Mouse (Mus musculus) embryonic facial prominence, embryonic 15.5 days (tissue): ENCODE measurements around the gene Ndufb3. TPM values are rescaled to one million over a fixed set of nuclear protein-coding genes. Genes with fewer than 3 reads are reported as not detected.
"Not testable (repeated sequence)": the region's sequence is repeated elsewhere in the genome, so short reads cannot be mapped to it uniquely, and the experiment has no call there.

ENCODE experiments used
- ATAC-seq: fragments of 200-750 bp; cut with Nextera tagmentation; 2 replicates; pipeline ENCODE4 v1.8.0; 2017; ENCODE audit warnings: low read depth, moderate TSS enrichment; ENCODE audit not compliant: insufficient number of reproducible peaks, low FRiP score, low TSS enrichment
- H3K27ac ChIP-seq: fragments of 300-500 bp; sonication (generic); replicated peaks from 2 replicates; pipeline ENCODE4 v1.5.1; 2015; ENCODE audit warnings: mild to moderate bottlenecking, inconsistent platforms
- H3K27me3 ChIP-seq: fragments of 300-500 bp; sonication (generic); 2 replicates; pipeline ENCODE4 v1.6.1; 2015; ENCODE audit warnings: inconsistent platforms
- H3K36me3 ChIP-seq: fragments of 300-500 bp; sonication (generic); 2 replicates; pipeline ENCODE4 v1.6.1; 2015; ENCODE audit warnings: mild to moderate bottlenecking, inconsistent platforms
- H3K4me1 ChIP-seq: fragments of 300-500 bp; sonication (generic); 2 replicates; pipeline ENCODE4 v1.6.1; 2015; ENCODE audit warnings: inconsistent platforms
- H3K4me2 ChIP-seq: fragments of 300-500 bp; sonication (generic); replicated peaks from 2 replicates; pipeline ENCODE4 v1.6.1; 2015; ENCODE audit warnings: mild to moderate bottlenecking, inconsistent platforms
- H3K4me3 ChIP-seq: fragments of 300-500 bp; sonication (generic); replicated peaks from 2 replicates; pipeline ENCODE4 v1.5.1; 2015; ENCODE audit warnings: mild to moderate bottlenecking, inconsistent platforms
- H3K9ac ChIP-seq: fragments of 300-500 bp; sonication (generic); 2 replicates; pipeline ENCODE4 v1.6.1; 2015; ENCODE audit warnings: inconsistent platforms
- H3K9me3 ChIP-seq: fragments of 300-500 bp; sonication (generic); replicated peaks from 2 replicates; pipeline ENCODE4 v1.6.1; 2016; ENCODE audit warnings: inconsistent platforms
- WGBS: fragments of 180-500 bp; shearing (Covaris S2); methylation state at CpG from one replicate; pipeline ENCODE4 v1.1.7; 2015; 5-methylcytosine and 5-hydroxymethylcytosine counted together
- polyA plus RNA-seq: library from polyadenylated mRNA; unstranded; fragments of >200 nt; fragmentation: Nextera tagmentation; extraction: Ambion mirVana; gene quantifications from 2 replicates; pipeline ENCODE4 v1.2.1, GENCODE M21; 2015

Ndufb3 gene
- polyA plus RNA-seq, result 154 and 169 TPM in 2 replicates

DNA sequence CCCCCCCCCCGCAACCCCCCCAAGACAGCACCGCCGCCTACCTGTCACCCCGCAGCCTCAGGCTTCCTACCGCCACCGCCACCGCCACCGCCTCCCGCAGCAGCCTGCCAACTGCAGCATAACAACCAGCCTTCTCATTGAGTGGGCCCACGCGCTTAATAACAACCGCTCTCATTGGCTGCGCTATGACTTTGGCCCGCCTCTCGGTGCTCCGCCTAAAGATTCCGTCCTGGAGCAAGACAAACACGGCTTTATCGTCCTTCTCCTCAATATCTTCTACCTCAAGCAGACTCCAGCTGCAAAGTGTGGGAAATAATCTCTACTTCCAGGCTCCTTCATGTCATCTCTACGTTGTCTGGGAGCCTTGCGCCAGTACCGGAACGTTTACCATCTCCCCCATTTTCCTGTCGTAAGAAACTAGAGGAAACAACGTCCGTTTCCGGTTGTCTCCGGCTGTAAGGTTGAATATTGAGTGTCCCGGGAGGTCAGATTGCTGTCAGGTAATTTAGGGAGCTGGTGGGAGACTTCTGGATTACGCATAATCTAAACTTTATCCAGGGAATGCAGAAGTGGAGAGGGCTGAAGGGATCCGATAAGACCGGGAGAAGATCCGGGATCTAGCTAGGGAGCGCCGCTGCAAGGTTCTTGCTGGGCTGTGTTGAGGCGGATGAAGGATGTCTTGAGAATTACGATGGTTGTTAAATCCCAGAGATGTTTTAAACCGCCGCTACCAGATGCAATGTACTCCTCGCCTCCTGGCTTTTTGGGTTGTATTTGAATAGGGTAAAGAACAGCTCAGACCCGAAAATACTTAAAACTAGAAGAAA, at the start of gene Ndufb3, which contains the start of gene Fam126b:
Gene Ndufb3, plus strand, starts transcription at position 214 of the 827 bp plus-strand sequence.
Gene Fam126b, minus strand, starts transcription at position 153 of the 827 bp plus-strand sequence.
- H3K4me1 ChIP-seq, result peaks cover 11% of the 10 kb centered on the region; the same call in 1 of the 2 replicates

DNA sequence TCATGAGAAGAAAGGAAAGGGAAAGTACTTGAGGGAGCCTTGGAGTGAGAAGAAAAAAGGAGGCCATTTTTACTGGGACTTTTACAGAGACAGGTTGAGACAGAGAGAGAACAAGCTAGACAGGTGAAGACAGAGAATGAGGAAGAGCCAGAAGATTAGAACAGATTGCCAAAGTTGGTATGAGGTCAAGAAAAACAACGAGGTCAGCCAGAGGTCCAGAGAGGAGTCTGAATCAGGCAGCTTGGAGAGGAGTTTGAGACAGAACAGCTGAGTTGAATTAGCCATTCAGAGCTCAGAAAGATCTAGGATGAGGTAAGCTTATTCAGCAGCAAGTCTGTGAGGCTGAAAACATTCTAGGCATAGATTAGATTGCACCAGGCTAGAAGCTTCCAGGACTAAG, 44.8 kb upstream of the Ndufb3 start:
- peaks cover 41% of the 10 kb centered on the region for H3K36me3 ChIP-seq
- no peaks in the 10 kb centered on the region for H3K9me3 ChIP-seq
- no peak overlapping the region for H3K9ac ChIP-seq
- no peaks in the 10 kb centered on the region for H3K27me3 ChIP-seq
- no peak for ATAC-seq
- no peak overlapping the region for H3K4me3 ChIP-seq
- no peak overlapping the region for H3K27ac ChIP-seq
- no peaks in the 10 kb centered on the region for H3K4me1 ChIP-seq
- H3K4me2 ChIP-seq, result no peak overlapping the region
- 56% methylated on average over 1 of the region's 1 CpGs for WGBS

More for the DNA sequence above, at the start of gene Ndufb3, which contains the start of gene Fam126b:
- peak within 1 kb of the TSS; percentile 88 for H3K9ac ChIP-seq
- H3K9me3 ChIP-seq, result no peaks in the 10 kb centered on the region
- 0 out of 2 replicates have a peak, but pooled peaks cover 3% of the 10 kb centered on the region for H3K36me3 ChIP-seq
- H3K4me3 ChIP-seq, result peak within 1 kb of the TSS; percentile 85
- peak; percentile 95 for ATAC-seq
- WGBS, result under 1% methylated on average over 41 of the region's 41 CpGs
- H3K27me3 ChIP-seq, result no peaks in the 10 kb centered on the region
- peak within 1 kb of the TSS; percentile 90 for H3K27ac ChIP-seq
- H3K4me2 ChIP-seq, result peak within 1 kb of the TSS; percentile 62

DNA sequence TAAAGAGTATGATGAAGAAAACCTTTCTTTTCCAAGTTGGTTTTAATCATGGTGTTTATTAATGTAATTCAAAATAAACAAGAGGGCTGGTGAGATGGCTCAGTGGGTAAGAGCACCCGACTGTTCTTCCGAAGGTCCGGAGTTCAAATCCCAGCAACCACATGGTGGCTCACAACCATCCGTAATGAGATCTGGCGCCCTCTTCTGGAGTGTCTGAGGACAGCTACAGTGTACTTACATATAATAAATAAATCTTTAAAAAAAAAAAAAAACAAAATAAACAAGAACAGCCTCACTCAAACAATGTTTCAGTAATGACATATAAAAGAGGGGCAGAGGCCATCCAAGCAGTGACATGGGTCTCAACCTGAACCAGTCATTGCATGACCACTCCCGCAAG, 25.8 kb upstream of the Ndufb3 start:
- 88% methylated on average over 6 of the region's 6 CpGs for WGBS
- not testable (repeated sequence) for H3K4me1 ChIP-seq, H3K4me3 ChIP-seq, ATAC-seq, H3K27ac ChIP-seq, H3K9me3 ChIP-seq, H3K9ac ChIP-seq, H3K4me2 ChIP-seq, H3K27me3 ChIP-seq
- peaks cover 13% of the 10 kb centered on the region; the same call in 1 of the 2 replicates for H3K36me3 ChIP-seq

DNA sequence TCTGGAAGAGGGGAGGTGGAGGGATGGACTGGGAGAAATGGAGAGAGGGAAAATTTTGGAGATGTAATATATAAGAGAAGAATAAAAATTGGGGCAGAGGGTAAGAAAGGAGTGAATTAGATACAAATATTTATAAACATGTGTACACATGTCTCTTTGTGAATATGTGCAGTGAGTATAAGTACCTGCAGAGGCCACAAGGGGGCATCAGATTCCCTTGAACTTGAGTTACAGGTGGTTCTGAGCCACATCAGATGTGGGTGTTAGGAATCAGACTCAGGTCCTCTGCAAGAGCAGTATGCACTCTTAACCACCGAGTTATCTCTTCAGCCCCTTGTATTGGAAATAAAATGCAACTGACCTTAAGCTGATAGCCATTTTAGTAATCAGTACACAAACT, 23.7 kb upstream of the Ndufb3 start:
- H3K36me3 ChIP-seq, result peaks cover 10% of the 10 kb centered on the region; the same call in 1 of the 2 replicates
- H3K27me3 ChIP-seq, result no peaks in the 10 kb centered on the region
- H3K4me2 ChIP-seq, result no peak overlapping the region
- no peaks in the 10 kb centered on the region for H3K9me3 ChIP-seq
- no peak for ATAC-seq
- H3K4me1 ChIP-seq, result no peaks in the 10 kb centered on the region
- no peak overlapping the region for H3K27ac ChIP-seq
- H3K4me3 ChIP-seq, result no peak overlapping the region
- no peak overlapping the region for H3K9ac ChIP-seq
- 87% methylated on average over 1 of the region's 1 CpGs for WGBS

DNA sequence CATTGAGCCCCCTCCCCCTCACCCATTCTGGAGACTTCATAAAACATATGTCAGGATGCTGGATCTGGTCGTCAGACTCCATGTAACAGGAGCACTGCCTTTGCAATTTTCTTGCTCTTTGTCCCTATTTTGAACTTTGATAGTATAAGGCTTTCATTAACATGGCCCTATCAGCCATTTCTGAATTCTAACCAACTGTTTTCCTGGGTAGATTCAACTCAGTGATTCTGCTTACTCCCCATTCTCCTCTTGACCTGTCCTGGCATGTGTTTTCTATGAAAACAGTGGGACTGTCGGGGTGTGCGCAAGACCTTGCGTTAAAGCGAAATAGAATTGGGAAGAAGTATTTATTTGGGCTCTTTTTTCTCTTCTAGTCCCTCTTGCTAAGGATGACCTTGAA, 21.2 kb upstream of the Ndufb3 start:
- H3K4me3 ChIP-seq, result no peak overlapping the region
- H3K27ac ChIP-seq, result no peak overlapping the region
- H3K36me3 ChIP-seq, result peaks cover 10% of the 10 kb centered on the region; the same call in 1 of the 2 replicates
- no peak for ATAC-seq
- no peak overlapping the region for H3K4me2 ChIP-seq
- H3K27me3 ChIP-seq, result no peaks in the 10 kb centered on the region
- H3K9me3 ChIP-seq, result no peaks in the 10 kb centered on the region
- H3K4me1 ChIP-seq, result no peaks in the 10 kb centered on the region
- 83% methylated on average over 5 of the region's 5 CpGs for WGBS
- H3K9ac ChIP-seq, result no peak overlapping the region

DNA sequence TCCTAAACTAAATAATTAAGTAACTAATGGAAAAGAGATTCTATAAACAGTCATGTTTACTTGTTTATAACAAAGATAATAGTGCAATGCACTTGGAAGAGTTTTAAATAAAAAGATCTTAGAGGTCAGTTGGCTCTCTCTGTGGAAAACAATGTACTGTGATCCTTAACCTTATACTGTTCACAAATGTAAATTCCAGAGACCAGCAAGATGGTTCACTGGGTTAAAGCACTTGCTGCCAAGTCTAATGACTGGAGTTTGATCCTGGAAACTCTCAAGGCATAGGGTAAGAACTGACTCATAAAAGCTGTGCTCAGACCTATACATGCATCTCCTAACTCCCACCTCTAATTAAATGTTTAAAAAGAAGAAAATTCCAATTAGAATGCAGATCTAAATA, 19.6 kb upstream of the Ndufb3 start:
- Histone ChIP-seq H3K27ac (no peak overlapping the region), H3K4me2 (no peak overlapping the region)
- ATAC-seq, result no peak

DNA sequence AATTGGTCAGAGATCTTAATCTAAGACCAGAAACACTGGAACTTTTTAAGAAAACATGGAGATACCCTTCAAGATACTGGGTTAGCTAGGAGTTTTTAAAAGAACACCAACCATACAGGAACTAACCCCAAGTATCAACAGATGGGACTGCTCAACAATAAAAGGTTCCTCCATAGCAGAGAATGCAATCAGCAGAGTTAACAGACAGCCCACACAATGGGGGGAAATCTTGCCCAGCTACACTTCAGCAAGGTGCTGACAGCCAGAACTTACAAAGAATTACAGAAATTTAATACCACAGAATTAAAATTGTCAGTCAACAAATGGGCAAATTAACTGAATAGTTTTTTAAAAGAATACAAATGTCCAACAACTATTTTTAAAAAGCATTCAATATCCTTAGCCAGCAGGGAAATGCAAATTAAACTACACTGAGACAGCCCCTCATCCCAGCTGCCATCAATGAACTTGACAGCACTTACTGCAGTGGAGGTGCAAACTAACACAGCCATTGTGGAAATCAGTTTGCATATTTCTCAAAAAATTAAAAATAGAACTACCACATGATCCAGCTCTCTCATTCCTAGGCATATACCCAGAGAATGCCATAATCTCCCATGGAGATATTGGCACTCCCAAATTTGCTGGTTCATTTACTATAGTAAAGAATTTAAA, 17.6 kb upstream of the Ndufb3 start:
- ATAC-seq, result no peak

More for the DNA sequence above, 19.6 kb upstream of the Ndufb3 start:
- no peaks in the 10 kb centered on the region for H3K27me3 ChIP-seq
- H3K4me1 ChIP-seq, result no peaks in the 10 kb centered on the region
- peaks cover 10% of the 10 kb centered on the region; the same call in 1 of the 2 replicates for H3K36me3 ChIP-seq
- no peak overlapping the region for H3K4me3 ChIP-seq
- no peaks in the 10 kb centered on the region for H3K9me3 ChIP-seq
- no peak overlapping the region for H3K9ac ChIP-seq

DNA sequence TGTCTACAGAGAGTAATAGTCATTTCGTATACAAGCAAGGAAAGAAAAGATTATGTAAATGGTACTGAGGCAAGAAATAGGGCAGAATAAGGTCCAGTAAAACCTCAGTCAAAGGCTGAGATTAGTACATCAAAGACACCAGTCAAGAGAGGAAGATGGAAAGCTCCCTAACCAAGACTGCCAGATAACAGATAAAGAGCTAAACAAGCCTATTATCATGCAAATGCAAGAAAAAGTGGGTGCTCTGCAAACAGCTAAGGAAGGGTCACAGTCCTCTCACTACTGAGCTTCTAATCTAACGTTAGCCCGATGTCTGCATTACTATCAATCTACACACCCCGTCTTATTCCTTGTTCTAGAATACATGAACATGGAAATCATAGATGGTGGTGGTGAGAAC, 15.7 kb upstream of the Ndufb3 start:
- ATAC-seq, result no peak
- no peaks in the 10 kb centered on the region for H3K36me3 ChIP-seq
- H3K9ac ChIP-seq, result no peak overlapping the region
- H3K4me1 ChIP-seq, result no peaks in the 10 kb centered on the region
- no peak overlapping the region for H3K27ac ChIP-seq
- H3K4me3 ChIP-seq, result no peak overlapping the region
- WGBS, result 64% methylated on average over 4 of the region's 4 CpGs
- no peaks in the 10 kb centered on the region for H3K9me3 ChIP-seq
- H3K4me2 ChIP-seq, result no peak overlapping the region
- no peaks in the 10 kb centered on the region for H3K27me3 ChIP-seq

More for the DNA sequence above, 17.6 kb upstream of the Ndufb3 start:
- Histone ChIP-seq H3K36me3 (0 out of 2 replicates have a peak, but pooled peaks cover 3% of the 10 kb centered on the region), H3K4me3 (no peak overlapping the region), H3K4me2 (no peak overlapping the region), H3K27ac (no peak overlapping the region), H3K9me3 (no peaks in the 10 kb centered on the region), H3K27me3 (no peaks in the 10 kb centered on the region), H3K4me1 (no peaks in the 10 kb centered on the region), H3K9ac (no peak overlapping the region)

DNA sequence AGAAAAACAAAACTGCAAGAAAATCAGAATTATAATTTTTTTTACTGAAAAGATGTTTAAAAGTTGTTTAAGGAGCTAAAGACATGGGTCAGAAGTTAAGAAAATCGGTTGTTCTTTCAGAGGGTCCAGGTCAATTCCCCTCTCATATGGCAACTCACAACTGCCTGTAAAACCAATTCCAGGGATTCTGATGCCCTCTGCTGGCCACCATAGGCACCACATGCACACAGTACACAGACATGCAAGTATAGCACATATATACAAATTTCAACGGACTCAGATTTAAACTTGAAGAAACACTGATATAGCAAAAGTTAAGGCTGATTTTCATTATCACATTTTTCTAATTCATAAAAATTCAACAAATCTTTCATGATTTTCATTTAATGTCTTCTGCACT, 7.0 kb upstream of the Ndufb3 start:
- Histone ChIP-seq H3K27ac (no peak overlapping the region), H3K9me3 (no peaks in the 10 kb centered on the region), H3K9ac (no peak overlapping the region), H3K36me3 (no peaks in the 10 kb centered on the region), H3K27me3 (no peaks in the 10 kb centered on the region), H3K4me2 (no peak overlapping the region), H3K4me1 (no peaks in the 10 kb centered on the region), H3K4me3 (no peak overlapping the region)
- WGBS, result 85% methylated on average over 2 of the region's 2 CpGs
- ATAC-seq, result no peak

DNA sequence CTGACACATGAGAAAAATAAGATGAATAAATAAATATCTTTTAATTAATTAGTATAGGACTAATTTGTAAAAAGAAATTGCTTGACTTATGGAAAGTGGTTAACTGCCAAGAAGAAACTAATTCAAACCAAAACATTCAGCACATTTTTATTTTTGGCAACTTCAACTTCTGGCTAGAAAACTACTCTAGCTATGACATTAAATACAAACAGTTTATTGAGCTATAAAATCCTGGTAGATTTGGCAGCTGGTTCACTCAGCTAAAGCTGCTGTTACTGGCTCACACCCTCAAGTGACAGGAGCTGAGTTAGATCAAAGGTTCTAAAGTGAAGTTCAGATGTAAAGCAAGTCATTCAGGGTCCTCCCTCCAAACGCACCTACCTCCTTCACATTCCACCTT, 3.6 kb upstream of the Ndufb3 start:
- ATAC-seq, result no peak
- peaks cover 11% of the 10 kb centered on the region; the same call in 1 of the 2 replicates for H3K4me1 ChIP-seq
- no peak overlapping the region for H3K4me3 ChIP-seq
- no peaks in the 10 kb centered on the region for H3K9me3 ChIP-seq
- no peaks in the 10 kb centered on the region for H3K36me3 ChIP-seq
- H3K9ac ChIP-seq, result no peak overlapping the region
- no peaks in the 10 kb centered on the region for H3K27me3 ChIP-seq
- H3K27ac ChIP-seq, result no peak overlapping the region
- WGBS, result 63% methylated on average over 1 of the region's 1 CpGs
- no peak overlapping the region for H3K4me2 ChIP-seq

DNA sequence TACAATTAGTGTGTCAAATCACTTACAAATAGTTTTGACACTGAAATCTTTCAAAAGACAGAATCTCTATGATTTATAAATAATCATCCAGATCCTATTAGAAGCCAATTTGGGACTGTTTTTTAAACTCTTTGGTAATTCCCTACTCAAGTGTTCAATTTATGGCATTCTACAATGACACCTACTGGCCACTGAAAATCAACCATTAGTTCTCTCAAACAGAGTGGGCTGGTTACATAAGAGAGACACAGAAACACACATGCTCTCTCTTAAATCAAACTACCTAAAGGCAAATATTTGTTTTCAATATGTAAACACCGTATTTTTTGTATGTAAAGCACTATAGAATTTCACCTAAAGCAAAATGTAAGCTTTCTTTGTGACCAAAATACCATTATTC, 1.9 kb upstream of the Ndufb3 start:
- 77% methylated on average over 1 of the region's 1 CpGs for WGBS
- ATAC-seq, result no peak
- no peak overlapping the region for H3K27ac ChIP-seq
- no peak overlapping the region for H3K9ac ChIP-seq
- H3K27me3 ChIP-seq, result no peaks in the 10 kb centered on the region
- no peaks in the 10 kb centered on the region for H3K36me3 ChIP-seq
- peaks cover 11% of the 10 kb centered on the region; the same call in 1 of the 2 replicates for H3K4me1 ChIP-seq
- no peak overlapping the region for H3K4me2 ChIP-seq
- H3K4me3 ChIP-seq, result no peak overlapping the region
- no peaks in the 10 kb centered on the region for H3K9me3 ChIP-seq
